Comparison of ENCODE assay signal across 27 mouse cellular contexts in the genomic region with DNA sequence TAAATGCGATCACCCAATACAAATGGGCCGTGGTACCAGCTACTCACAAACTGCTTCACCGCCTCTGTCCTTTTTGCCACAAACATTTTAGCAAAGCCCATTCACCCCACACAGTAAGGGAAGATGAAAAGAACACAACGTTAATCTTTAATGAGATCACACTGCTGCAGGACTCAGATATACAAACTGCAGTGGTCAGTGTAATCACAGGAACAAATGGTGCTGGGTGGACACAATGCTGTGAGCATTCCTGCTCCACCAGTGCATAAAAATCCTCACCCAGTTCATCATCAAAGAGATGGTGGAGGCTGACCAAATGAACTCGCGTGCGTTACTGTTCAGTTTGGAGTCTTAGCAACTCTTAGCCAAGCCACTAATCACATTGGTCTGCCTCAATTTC.
DNase-seq lines count a peak whose midpoint lies in the region; ATAC-seq lines count a peak whose summit lies in the region.
"Had no signal": no experiment of that assay in that cellular context is flagged by ENCODE, and none has a peak within 500 bp of the region (broad histone marks: within the 10 kb centered on the region; RNA-seq: fewer than 3 reads in every experiment).

No protein-coding gene starts in this region.

- H3K27me3 ChIP-seq in forebrain, embryonic 11.5 days (ENCODE audit: control insufficient read depth, insufficient read depth, low read length): no peaks in the 10 kb centered on the region
- no peaks in the 10 kb centered on the region for H3K27me3 ChIP-seq in forebrain, embryonic 16.5 days (replicated peaks; ENCODE audit: control insufficient read depth, insufficient read depth, low read length)
- no peaks in the 10 kb centered on the region for H3K27me3 ChIP-seq in kidney, embryonic 16.5 days (ENCODE audit: insufficient read depth, low read length)
- H3K27me3 ChIP-seq in midbrain, embryonic 12.5 days: no peaks in the 10 kb centered on the region
- H3K27me3 ChIP-seq: hindbrain, embryonic 12.5 days; intestine, embryonic 15.5 days; liver, embryonic 15.5 days; neural tube, embryonic 12.5 days; stomach, embryonic 15.5 days had no signal

- no peak overlapping the region for H3K9ac ChIP-seq in forebrain, embryonic 11.5 days (ENCODE audit: low read length)
- H3K9ac ChIP-seq in forebrain, embryonic 16.5 days (replicated peaks; ENCODE audit: low read depth, low read length): no peak overlapping the region
- no peak overlapping the region for H3K9ac ChIP-seq in kidney, embryonic 16.5 days (replicated peaks; ENCODE audit: low read length)
- H3K9ac ChIP-seq in midbrain, embryonic 12.5 days (replicated peaks): no peak overlapping the region
- H3K9ac ChIP-seq: hindbrain, embryonic 12.5 days; intestine, embryonic 15.5 days; liver, embryonic 15.5 days; lung, embryonic 14.5 days; neural tube, embryonic 12.5 days; stomach, embryonic 15.5 days had no signal

- H3K4me2 ChIP-seq in forebrain, embryonic 11.5 days (ENCODE audit: low read depth, low read length, severe bottlenecking): no peak overlapping the region
- H3K4me2 ChIP-seq in forebrain, embryonic 16.5 days (ENCODE audit: low read length): no peak overlapping the region
- no peak overlapping the region for H3K4me2 ChIP-seq in kidney, embryonic 16.5 days (replicated peaks; ENCODE audit: low read depth, low read length)
- H3K4me2 ChIP-seq in midbrain, embryonic 12.5 days (replicated peaks): no peak overlapping the region
- H3K4me2 ChIP-seq: heart, embryonic 11.5 days; hindbrain, embryonic 12.5 days; intestine, embryonic 15.5 days; liver, embryonic 15.5 days; lung, embryonic 14.5 days; neural tube, embryonic 12.5 days; stomach, embryonic 15.5 days had no signal

- no peak overlapping the region for H3K27ac ChIP-seq in forebrain, embryonic 11.5 days (ENCODE audit: low read depth, low read length)
- H3K27ac ChIP-seq in forebrain, embryonic 16.5 days (ENCODE audit: low read length): no peak overlapping the region
- no peak overlapping the region for H3K27ac ChIP-seq in kidney, embryonic 16.5 days (ENCODE audit: low read length)
- no peak overlapping the region for H3K27ac ChIP-seq in midbrain, embryonic 12.5 days (replicated peaks)
- H3K27ac ChIP-seq: hindbrain, embryonic 12.5 days; hindbrain, postnatal 0 days; intestine, embryonic 15.5 days; liver, embryonic 15.5 days; neural tube, embryonic 12.5 days; stomach, embryonic 15.5 days had no signal

- peak; percentile 72 for ATAC-seq in forebrain, embryonic 11.5 days (replicated peaks; ENCODE audit: low FRiP score)
- ATAC-seq in forebrain, embryonic 16.5 days: no peak
- ATAC-seq in kidney, embryonic 16.5 days (ENCODE audit: low FRiP score, low TSS enrichment): peak; percentile 46; the same call in 1 of the 2 replicates
- ATAC-seq in midbrain, embryonic 12.5 days (ENCODE audit: low FRiP score, low read depth): 0 out of 2 replicates have a peak, but pooled peaks have one; percentile 63
- ATAC-seq: intestine, embryonic 15.5 days had no signal

- no peak overlapping the region for H3K4me3 ChIP-seq in forebrain, embryonic 11.5 days (ENCODE audit: low read depth, low read length)
- no peak overlapping the region for H3K4me3 ChIP-seq in forebrain, embryonic 16.5 days (replicated peaks; ENCODE audit: low read length)
- no peak overlapping the region for H3K4me3 ChIP-seq in kidney, embryonic 16.5 days (ENCODE audit: low read length)
- H3K4me3 ChIP-seq in midbrain, embryonic 12.5 days: no peak overlapping the region
- H3K4me3 ChIP-seq: erythroblast, embryonic 14.5 days; hindbrain, embryonic 12.5 days; intestine, embryonic 15.5 days; liver, embryonic 15.5 days; myocyte; neural tube, embryonic 12.5 days; stomach, embryonic 15.5 days had no signal

- WGBS in forebrain, embryonic 11.5 days: 25% methylated on average over 7 of the region's 7 CpGs
- WGBS in forebrain, embryonic 16.5 days: 15% methylated on average over 7 of the region's 7 CpGs
- WGBS in kidney, embryonic 16.5 days: 49% methylated on average over 7 of the region's 7 CpGs
- WGBS in midbrain, embryonic 12.5 days: 36% methylated on average over 7 of the region's 7 CpGs

- no peaks in the 10 kb centered on the region for H3K4me1 ChIP-seq in forebrain, embryonic 11.5 days (replicated peaks; ENCODE audit: control insufficient read depth, insufficient read depth, low read length)
- H3K4me1 ChIP-seq in forebrain, embryonic 16.5 days (replicated peaks; ENCODE audit: control insufficient read depth, insufficient read depth, low read length): no peaks in the 10 kb centered on the region
- no peaks in the 10 kb centered on the region for H3K4me1 ChIP-seq in kidney, embryonic 16.5 days (ENCODE audit: insufficient read depth, low read length)
- peaks cover 8% of the 10 kb centered on the region; the same call in 1 of the 2 replicates for H3K4me1 ChIP-seq in midbrain, embryonic 12.5 days
- H3K4me1 ChIP-seq: intestine, embryonic 15.5 days; liver, embryonic 15.5 days; neural tube, embryonic 12.5 days had no signal

- H3K9me3 ChIP-seq in forebrain, embryonic 11.5 days (ENCODE audit: control insufficient read depth, low read length): no peaks in the 10 kb centered on the region; the same call in 1 of the 2 replicates
- H3K9me3 ChIP-seq in forebrain, embryonic 16.5 days (ENCODE audit: control insufficient read depth, low read length): no peaks in the 10 kb centered on the region
- H3K9me3 ChIP-seq in kidney, embryonic 16.5 days (ENCODE audit: low read length): no peaks in the 10 kb centered on the region
- H3K9me3 ChIP-seq in midbrain, embryonic 12.5 days: no peaks in the 10 kb centered on the region
- H3K9me3 ChIP-seq: G1E; hindbrain, embryonic 12.5 days; intestine, embryonic 15.5 days; liver, embryonic 15.5 days; neural tube, embryonic 12.5 days; stomach, embryonic 15.5 days had no signal

- DNase-seq in forebrain, embryonic 11.5 days (ENCODE audit: low spot score): no peak
- no peak for DNase-seq in kidney, postnatal 36 days
- peak; percentile 21 for DNase-seq in retina, postnatal 1 day
- no peak for DNase-seq in spleen, adult 12 weeks (ENCODE audit: low spot score)
- DNase-seq: adrenal gland, postnatal 14 days; cerebellum, adult 18-20 months; cerebellum, postnatal 10 days; gastrocnemius, postnatal 14 days; heart, postnatal 36 days; kidney, adult 8-10 months; kidney, postnatal 14 days; lung, embryonic 14.5 days; lung, postnatal 14 days; thymus, postnatal 25 days had no signal

- H3K36me3 ChIP-seq in forebrain, embryonic 11.5 days (ENCODE audit: control insufficient read depth, insufficient read depth, low read length): no peaks in the 10 kb centered on the region
- no peaks in the 10 kb centered on the region for H3K36me3 ChIP-seq in forebrain, embryonic 16.5 days (ENCODE audit: control insufficient read depth, insufficient read depth)
- H3K36me3 ChIP-seq in kidney, embryonic 16.5 days (ENCODE audit: insufficient read depth, low read length): no peaks in the 10 kb centered on the region
- H3K36me3 ChIP-seq in midbrain, embryonic 12.5 days: no peaks in the 10 kb centered on the region
- H3K36me3 ChIP-seq: G1E; hindbrain, embryonic 12.5 days; intestine, embryonic 15.5 days; liver, embryonic 15.5 days; neural tube, embryonic 12.5 days; stomach, embryonic 15.5 days had no signal
